Mouse (Mus musculus) cerebellum, adult 2 months (tissue): ENCODE results near the gene Cdh7.

Experiments
- CTCF ChIP-seq: fragments of 200-500 bp; IDR thresholded peaks from 2 replicates; pipeline ENCODE4 v1.5.1; 2011; ENCODE audit warnings: low read depth, mild to moderate bottlenecking, control low read depth, low read length, moderate library complexity, borderline replicate concordance; ENCODE audit not compliant: insufficient read depth
- POLR2A ChIP-seq: fragments of 200-500 bp; IDR thresholded peaks from 2 replicates; pipeline ENCODE4 v1.6.1; 2011; ENCODE audit warnings: low read length, control low read depth, borderline replicate concordance; ENCODE audit not compliant: insufficient read depth

DNA sequence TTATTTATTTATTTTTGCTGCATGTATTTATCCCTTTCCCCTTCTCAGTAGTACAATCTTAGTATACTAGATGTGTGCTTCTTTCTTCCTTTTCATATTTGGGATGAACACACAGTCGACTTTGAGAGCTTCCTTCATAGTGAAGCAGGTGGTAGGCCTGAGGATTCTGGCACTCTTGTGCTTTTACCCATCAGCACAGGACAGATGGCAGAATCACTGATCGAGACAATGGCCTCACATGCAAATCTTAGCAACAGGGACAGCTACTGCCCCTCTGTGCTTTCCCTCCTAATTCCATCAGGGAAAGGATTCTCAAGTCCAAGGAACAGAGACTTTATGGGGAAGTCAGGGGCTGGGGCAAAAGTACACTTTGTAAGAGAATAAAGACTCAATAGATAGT lies 33.7 kb upstream of the Cdh7 start:
- no peak for TF ChIP-seq POLR2A
- no peak for TF ChIP-seq CTCF
